Mouse (Mus musculus) hindbrain, embryonic 11.5 days (tissue): ENCODE data around the gene Syn1. TPM values are rescaled to one million over a fixed set of nuclear protein-coding genes. Genes with fewer than 3 reads are reported as not detected.

Source experiments
- ATAC-seq: fragments of 200-750 bp; cut with Nextera tagmentation; 2 replicates; pipeline ENCODE4 v1.8.0; 2017; ENCODE audit warnings: mild to moderate bottlenecking, moderate TSS enrichment, moderate library complexity; ENCODE audit not compliant: low FRiP score
- DNase-seq: peaks from one replicate; pipeline ENCODE4 v3.0.0-alpha.2; 2015; ENCODE audit warnings: low spot score
- H3K27ac ChIP-seq: fragments of 300-500 bp; sonication (generic); 2 replicates; pipeline ENCODE4 v1.5.1; 2014; ENCODE audit warnings: mild to moderate bottlenecking, low read depth, low read length
- H3K27me3 ChIP-seq: fragments of 300-500 bp; sonication (generic); 2 replicates; pipeline ENCODE4 v1.6.1; 2014; ENCODE audit warnings: mild to moderate bottlenecking, low read length, moderate library complexity, mixed read lengths; ENCODE audit not compliant: control insufficient read depth, insufficient read depth
- H3K36me3 ChIP-seq: fragments of 300-500 bp; sonication (generic); 2 replicates; pipeline ENCODE4 v1.6.1; 2014; ENCODE audit warnings: mild to moderate bottlenecking, low read length, moderate library complexity, mixed read lengths; ENCODE audit not compliant: control insufficient read depth, insufficient read depth
- H3K4me1 ChIP-seq: fragments of 300-500 bp; sonication (generic); replicated peaks from 2 replicates; pipeline ENCODE4 v1.6.1; 2014; ENCODE audit warnings: low read length, mixed read lengths; ENCODE audit not compliant: control insufficient read depth, insufficient read depth
- H3K4me2 ChIP-seq: fragments of 300-500 bp; sonication (generic); replicated peaks from 2 replicates; pipeline ENCODE4 v1.6.1; 2014; ENCODE audit warnings: mild to moderate bottlenecking, low read depth, low read length
- H3K4me3 ChIP-seq: fragments of 300-500 bp; sonication (generic); 2 replicates; pipeline ENCODE4 v1.5.1; 2014; ENCODE audit warnings: low read depth, low read length
- H3K9ac ChIP-seq: fragments of 300-500 bp; sonication (generic); 2 replicates; pipeline ENCODE4 v1.6.1; 2014; ENCODE audit warnings: low read depth, low read length
- H3K9me3 ChIP-seq: fragments of 300-500 bp; sonication (generic); 2 replicates; pipeline ENCODE4 v1.6.1; 2016; ENCODE audit warnings: low read length; ENCODE audit not compliant: control insufficient read depth
- WGBS: fragments of 180-500 bp; shearing (Covaris S2); extraction: QIAGEN DNeasy Blood & Tissue Kit; methylation state at CpG from one replicate; pipeline ENCODE4 v1.1.7; 2014; 5-methylcytosine and 5-hydroxymethylcytosine counted together
- polyA plus RNA-seq: library from polyadenylated mRNA; unstranded; fragments of >200 nt; fragmentation: Nextera tagmentation; extraction: Ambion mirVana; gene quantifications from 2 replicates; pipeline ENCODE4 v1.2.1, GENCODE M21; 2014

Gene Syn1
- polyA plus RNA-seq, 1 experiment from 2014 or later, result 12.4 TPM

DNA sequence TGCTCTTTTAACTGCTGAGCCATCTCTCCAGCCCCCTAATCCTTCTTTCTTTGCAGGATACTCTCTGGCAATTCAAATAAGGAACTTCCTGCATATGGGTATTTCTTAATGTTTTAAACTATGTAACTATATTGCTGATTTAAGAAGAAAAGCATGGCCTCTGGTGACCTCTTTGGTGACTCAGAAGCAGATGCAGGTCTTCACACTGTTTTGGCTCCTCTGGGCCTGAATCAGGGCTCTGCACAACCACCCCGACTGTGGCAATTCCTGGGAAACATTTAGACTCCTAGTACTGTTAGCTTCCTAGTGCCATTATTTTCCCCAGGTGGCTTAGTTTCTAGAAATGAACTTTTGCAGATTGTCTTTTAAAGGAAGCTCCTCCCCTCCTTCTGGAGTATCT lies 2.7 kb upstream of the Syn1 start:
- ATAC-seq (no peak), DNase-seq (no peak)
- Histone ChIP-seq H3K9me3 (no peaks in the 10 kb centered on the region), H3K36me3 (no peaks in the 10 kb centered on the region), H3K27ac (no peak overlapping the region), H3K27me3 (no peaks in the 10 kb centered on the region), H3K4me2 (no peak overlapping the region), H3K4me3 (no peak overlapping the region), H3K9ac (no peak overlapping the region), H3K4me1 (no peaks in the 10 kb centered on the region)
- 71% methylated on average over 1 of the region's 1 CpGs for WGBS

DNA sequence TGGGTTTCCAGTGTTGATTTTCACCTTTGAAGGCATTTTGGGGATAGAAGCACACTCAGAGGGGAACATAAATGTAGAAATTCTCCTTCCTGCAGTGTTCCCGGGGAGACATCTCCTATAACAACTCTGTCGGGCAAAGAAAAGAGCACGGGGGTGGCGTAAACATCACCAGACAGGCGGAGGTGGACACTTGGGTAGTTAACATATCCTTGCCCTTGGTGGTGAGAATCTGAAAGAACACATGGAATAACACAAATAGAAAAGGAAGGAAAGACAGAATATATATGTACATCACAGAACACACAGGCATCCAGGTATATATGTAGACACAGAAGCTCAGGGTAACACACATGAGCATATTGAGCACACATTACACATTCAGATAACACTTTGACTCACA lies 562 bp upstream of the Syn1 start:
- ATAC-seq (peak; percentile 36; the same call in 1 of the 2 replicates), DNase-seq (no peak)
- Histone ChIP-seq H3K4me3 (no peak overlapping the region), H3K9ac (no peak overlapping the region), H3K36me3 (no peaks in the 10 kb centered on the region), H3K9me3 (no peaks in the 10 kb centered on the region), H3K27me3 (no peaks in the 10 kb centered on the region), H3K4me2 (peak overlapping the region; percentile 34), H3K27ac (no peak overlapping the region), H3K4me1 (no peaks in the 10 kb centered on the region)
- WGBS, result 39% methylated on average over 5 of the region's 5 CpGs

DNA sequence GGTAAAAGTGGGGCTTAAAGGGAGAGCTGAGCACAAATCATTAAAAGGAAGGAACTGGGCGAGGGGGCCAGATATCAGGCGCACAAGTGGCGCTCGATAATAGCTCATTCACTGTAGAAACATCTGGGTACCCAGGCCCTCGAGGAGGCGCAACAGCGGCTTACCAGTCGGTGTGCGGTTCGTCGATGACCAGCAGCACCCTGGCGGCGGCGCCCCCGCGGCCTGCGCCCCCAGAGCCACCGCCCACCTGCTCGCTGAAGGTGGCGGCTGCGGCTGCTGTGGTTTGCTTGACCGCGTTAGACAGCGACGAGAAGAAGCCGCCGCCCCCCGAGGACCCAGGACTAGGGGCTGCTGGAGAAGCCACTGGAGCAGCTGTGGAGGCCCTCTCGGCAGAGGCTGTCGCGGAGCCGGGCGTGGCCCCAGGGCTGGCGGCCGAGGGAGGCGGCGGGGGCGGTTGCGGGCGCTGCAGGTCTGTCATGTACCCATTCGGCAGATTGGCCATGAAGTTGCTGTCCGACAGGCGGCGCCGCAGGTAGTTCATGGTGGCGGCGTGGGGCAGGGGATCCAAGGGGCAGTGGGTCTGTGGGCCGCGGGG lies 458 bp downstream of the Syn1 start:
- ATAC-seq (peak; percentile 69), DNase-seq (no peak)
- 0 out of 2 replicates have a peak overlapping the region, but pooled peaks have one; percentile 45 for H3K9ac ChIP-seq
- peak overlapping the region; percentile 44 for H3K4me3 ChIP-seq
- no peak overlapping the region for H3K27ac ChIP-seq
- no peaks in the 10 kb centered on the region for H3K27me3 ChIP-seq
- no peaks in the 10 kb centered on the region for H3K9me3 ChIP-seq
- no peaks in the 10 kb centered on the region for H3K4me1 ChIP-seq
- H3K4me2 ChIP-seq, result peak overlapping the region; percentile 50
- no peaks in the 10 kb centered on the region for H3K36me3 ChIP-seq
- 19% methylated on average over 33 of the region's 49 CpGs for WGBS

DNA sequence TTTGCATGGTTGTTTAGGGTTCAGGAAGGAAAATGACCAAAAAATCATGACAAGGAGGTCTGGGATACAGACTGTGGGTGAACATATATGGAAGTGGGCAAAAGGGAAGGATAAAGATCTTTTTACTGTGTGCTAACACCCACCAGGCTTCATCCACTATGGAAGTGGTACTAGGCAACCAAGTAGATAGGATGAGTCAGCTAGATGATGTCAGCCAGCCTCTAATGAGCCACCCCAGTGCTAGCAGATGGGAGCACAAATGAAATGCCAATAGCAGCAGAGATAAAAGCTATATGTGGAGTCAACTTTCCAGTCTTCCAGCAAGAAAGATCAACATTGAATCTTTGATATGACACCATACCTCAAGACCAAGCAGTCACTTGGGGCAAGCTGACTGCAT lies 5.7 kb downstream of the Syn1 start:
- ATAC-seq, result no peak
- Histone ChIP-seq H3K27ac (no peak overlapping the region), H3K36me3 (no peaks in the 10 kb centered on the region)

DNA sequence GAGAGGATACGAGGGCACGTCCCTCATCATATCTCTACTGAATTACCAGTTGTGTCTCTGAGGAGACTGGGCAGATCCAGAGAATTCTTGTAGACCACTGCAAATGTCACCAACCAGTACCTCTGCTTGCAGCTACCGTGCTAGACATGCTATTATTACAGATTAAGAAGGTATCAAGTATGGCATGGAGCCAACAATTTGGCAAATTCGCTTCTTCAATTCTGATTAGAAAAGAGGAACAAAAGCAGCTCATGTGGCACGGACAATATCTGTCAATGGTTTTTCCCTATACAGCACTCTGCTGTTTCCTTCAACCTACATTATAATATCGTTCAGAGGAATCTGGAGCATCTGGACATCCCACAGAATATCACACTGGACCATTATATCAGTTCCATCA lies 7.1 kb downstream of the Syn1 start:
- 87% methylated on average over 6 of the region's 6 CpGs for WGBS
- H3K27me3 ChIP-seq, result no peaks in the 10 kb centered on the region
- H3K4me1 ChIP-seq, result no peaks in the 10 kb centered on the region
- no peak overlapping the region for H3K4me3 ChIP-seq
- no peaks in the 10 kb centered on the region for H3K36me3 ChIP-seq
- no peak overlapping the region for H3K4me2 ChIP-seq
- H3K9ac ChIP-seq, result no peak overlapping the region
- DNase-seq (no peak), ATAC-seq (no peak)
- H3K9me3 ChIP-seq, result no peaks in the 10 kb centered on the region
- H3K27ac ChIP-seq, result no peak overlapping the region

More for the DNA sequence above, 5.7 kb downstream of the Syn1 start:
- Histone ChIP-seq H3K27me3 (no peaks in the 10 kb centered on the region), H3K4me3 (no peak overlapping the region), H3K4me2 (no peak overlapping the region), H3K9me3 (no peaks in the 10 kb centered on the region), H3K4me1 (no peaks in the 10 kb centered on the region), H3K9ac (no peak overlapping the region)
- DNase-seq, result no peak

DNA sequence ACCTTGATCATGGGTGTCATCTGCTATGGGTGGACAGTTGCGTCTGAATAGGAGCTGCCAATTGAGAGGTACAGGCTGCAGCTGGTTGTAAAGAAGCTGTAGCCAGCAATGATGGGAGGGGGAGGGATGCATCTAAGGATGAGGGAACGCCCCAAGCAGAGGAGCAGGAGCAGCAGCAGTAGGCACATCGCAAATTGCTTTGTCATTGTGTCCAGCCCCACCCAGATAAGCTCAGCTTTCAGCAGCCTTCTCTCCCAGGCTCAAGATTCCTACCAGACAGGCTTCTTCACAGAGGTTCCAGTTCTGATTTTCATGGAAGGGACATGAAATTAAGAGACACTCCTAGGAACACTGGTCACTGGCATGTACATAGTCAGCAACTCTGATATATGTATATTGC lies 10.7 kb downstream of the Syn1 start:
- no peak for DNase-seq
- WGBS, result 43% methylated on average over 3 of the region's 3 CpGs
- no peak for ATAC-seq
- no peak overlapping the region for H3K9ac ChIP-seq
- no peaks in the 10 kb centered on the region for H3K9me3 ChIP-seq
- no peaks in the 10 kb centered on the region for H3K4me1 ChIP-seq
- H3K4me3 ChIP-seq, result no peak overlapping the region
- H3K36me3 ChIP-seq, result no peaks in the 10 kb centered on the region
- H3K27me3 ChIP-seq, result no peaks in the 10 kb centered on the region
- no peak overlapping the region for H3K4me2 ChIP-seq
- H3K27ac ChIP-seq, result no peak overlapping the region

DNA sequence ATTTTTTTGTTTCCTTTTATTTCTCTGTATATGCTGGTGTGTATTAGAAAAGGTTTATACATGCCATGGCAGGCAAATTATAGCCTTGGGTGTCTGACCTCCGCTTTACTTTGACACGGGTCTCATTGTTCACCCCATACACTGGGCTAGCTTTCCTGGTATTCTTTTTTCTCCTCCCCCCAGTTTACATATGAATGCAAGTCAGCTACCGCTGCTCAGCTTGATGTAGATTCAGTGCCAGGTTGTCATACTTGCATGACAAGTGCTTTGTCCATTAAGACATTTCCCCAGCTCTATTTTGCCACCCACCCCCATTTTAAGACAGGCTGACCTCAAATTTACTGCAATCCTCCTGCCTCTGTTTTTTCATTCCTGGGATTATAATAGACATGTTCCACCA lies 45.6 kb downstream of the Syn1 start:
- Histone ChIP-seq H3K4me1 (no peaks in the 10 kb centered on the region), H3K27ac (no peak overlapping the region), H3K36me3 (no peaks in the 10 kb centered on the region), H3K27me3 (no peaks in the 10 kb centered on the region), H3K9ac (no peak overlapping the region), H3K4me3 (no peak overlapping the region), H3K9me3 (no peaks in the 10 kb centered on the region), H3K4me2 (no peak overlapping the region)
- ATAC-seq (no peak), DNase-seq (no peak)
- 51% methylated on average over 3 of the region's 3 CpGs for WGBS

DNA sequence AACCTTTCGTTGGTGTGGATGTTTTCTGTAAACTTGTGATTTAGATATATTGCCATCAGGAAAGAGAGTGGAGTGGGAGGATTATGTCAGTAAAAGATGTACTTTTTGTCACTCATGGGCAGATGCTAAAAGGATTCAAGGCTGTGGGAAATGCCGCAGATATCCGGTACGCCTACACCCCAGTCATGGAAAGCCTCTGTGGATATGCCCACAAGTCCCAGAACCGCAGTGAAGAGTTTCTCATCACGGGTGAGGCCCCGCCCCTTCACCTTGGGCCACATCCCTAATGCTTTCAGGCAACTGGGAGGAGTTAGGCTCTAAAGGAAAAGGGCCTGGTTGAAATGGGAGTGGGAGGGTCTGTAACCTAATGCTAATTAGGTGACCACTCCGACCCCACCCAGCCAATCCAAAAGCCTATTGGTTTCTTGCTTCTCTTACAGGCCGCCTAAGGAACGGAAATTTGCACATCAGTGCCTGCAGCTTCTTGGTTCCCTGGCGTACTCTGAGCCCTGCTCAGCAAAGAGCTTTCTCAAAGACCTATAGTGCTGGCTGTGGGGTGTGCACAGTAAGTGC lies 47.8 kb downstream of the Syn1 start:
- H3K4me2 ChIP-seq, result no peak overlapping the region
- WGBS, result 31% methylated on average over 11 of the region's 11 CpGs
- no peaks in the 10 kb centered on the region for H3K36me3 ChIP-seq
- no peaks in the 10 kb centered on the region for H3K9me3 ChIP-seq
- H3K9ac ChIP-seq, result no peak overlapping the region
- no peak for DNase-seq
- no peaks in the 10 kb centered on the region for H3K27me3 ChIP-seq
- H3K27ac ChIP-seq, result no peak overlapping the region
- no peak overlapping the region for H3K4me3 ChIP-seq
- ATAC-seq, result no peak
- no peaks in the 10 kb centered on the region for H3K4me1 ChIP-seq

DNA sequence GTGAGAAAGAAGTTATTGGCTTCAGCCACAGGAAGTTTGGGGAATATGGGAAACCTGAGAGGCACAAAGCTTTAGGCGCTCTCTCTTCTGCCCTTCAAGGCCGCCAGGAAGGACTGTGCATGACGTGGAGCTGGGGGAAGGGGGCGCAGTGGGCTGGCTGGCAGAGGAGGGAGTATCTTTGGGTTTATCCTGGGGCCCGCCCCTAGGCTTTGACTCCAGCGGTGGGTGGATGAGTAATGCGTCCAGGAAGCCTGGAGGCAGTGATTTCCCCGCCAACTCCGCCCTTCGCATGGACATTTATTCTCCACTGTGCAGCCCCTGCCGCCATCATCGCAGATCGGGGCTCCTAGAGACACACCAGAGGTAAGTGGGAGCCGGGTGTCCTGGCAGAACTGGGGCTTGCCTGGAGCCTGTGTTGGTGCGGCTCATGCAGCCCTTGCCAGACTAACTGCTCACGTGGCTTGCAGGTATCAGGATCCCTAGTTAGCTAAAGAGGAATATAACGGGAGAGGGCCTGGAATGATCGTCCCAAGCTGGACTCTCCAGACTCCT lies 50.8 kb downstream of the Syn1 start, which contains the start of gene Timp1:
Gene Timp1 (plus strand): TSS at position 205 of the 552 bp plus-strand sequence.
- no peak within 1 kb of the TSS for H3K9ac ChIP-seq
- peak; percentile 40 for DNase-seq
- no peaks in the 10 kb centered on the region for H3K9me3 ChIP-seq
- H3K4me1 ChIP-seq, result no peaks in the 10 kb centered on the region
- H3K4me2 ChIP-seq, result no peak within 1 kb of the TSS
- H3K36me3 ChIP-seq, result no peaks in the 10 kb centered on the region
- no peaks in the 10 kb centered on the region for H3K27me3 ChIP-seq
- no peak within 1 kb of the TSS for H3K27ac ChIP-seq
- 15% methylated on average over 18 of the region's 18 CpGs for WGBS
- H3K4me3 ChIP-seq, result 0 out of 2 replicates have a peak within 1 kb of the TSS, but pooled peaks have one; percentile 6
- ATAC-seq, result peak; percentile 57; the same call in 1 of the 2 replicates
